Mouse (Mus musculus): ENCODE results near the gene Tex12.

Tex12 gene

GRCm38 (mm10) chr9:50515462-50515861, 45.7 kb downstream of the Tex12 start:
- DNase-seq (ENCODE audit: low spot score in 2 of 2) = no peak

- no peak for DNase-seq (ENCODE audit: low spot score in 2 of 2)
Measured at GRCm38 (mm10) chr9:50507570-50507969, 53.6 kb downstream of the Tex12 start.

All from left cerebral cortex, adult 9 months (tissue).